Mouse (Mus musculus): Measurements from ENCODE around the gene Lrrc19.
"Not testable (repeated sequence)": the region's sequence is repeated elsewhere in the genome, so short reads cannot be mapped to it uniquely, and the experiment has no call there.

DNA sequence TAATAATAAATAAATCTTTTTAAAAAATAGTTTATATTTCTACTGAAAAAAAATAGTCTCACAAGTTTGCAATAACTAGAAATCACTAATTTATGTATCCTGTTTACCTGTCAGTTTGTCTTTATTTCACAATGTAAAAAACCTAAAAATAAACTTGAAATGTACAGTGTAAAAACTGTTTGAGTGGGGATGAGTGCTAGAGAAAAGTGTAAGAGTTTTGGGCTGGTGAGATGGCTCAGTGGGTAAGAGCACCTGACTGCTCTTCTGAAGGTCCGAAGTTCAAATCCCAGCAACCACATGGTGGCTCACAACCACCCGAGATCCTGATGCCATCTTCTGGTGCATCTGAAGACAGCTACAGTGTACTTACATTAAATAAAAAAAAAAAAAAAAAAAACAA is 39.9 kb upstream of the Lrrc19 start:
- not testable (repeated sequence) for TF ChIP-seq GATA1 (IDR thresholded peaks at IDR 0.05; ENCODE audit: borderline replicate concordance, low read length); CTCF (IDR thresholded peaks at IDR 0.05; ENCODE audit: low read depth, low read length); POLR2AphosphoS5 (IDR thresholded peaks at IDR 0.05; ENCODE audit: insufficient replicate concordance, low read depth, low read length); TAL1 (conservative IDR thresholded peaks at IDR 0.05; ENCODE audit: low read depth, low read length); GATA2 (IDR thresholded peaks at IDR 0.05; ENCODE audit: borderline replicate concordance, low read depth, low read length)

Data from G1E (cell line).